Mouse (Mus musculus) left cerebral cortex, postnatal 36 days (tissue): ENCODE measurements around the gene Fam117a. TPM values are rescaled to one million over a fixed set of nuclear protein-coding genes. Genes with fewer than 3 reads are reported as not detected.
"Not testable (repeated sequence)": the region's sequence is repeated elsewhere in the genome, so short reads cannot be mapped to it uniquely, and the experiment has no call there.

Experiments used
- DNase-seq, 2 experiments: peaks; one replicate each; pipeline ENCODE4 v3.0.0; 2021 to 2022; ENCODE audit warnings: low spot score in 2 of 2, mixed read lengths in 1 of 2
- intact Hi-C: fragments of 180-260 bp; cut with DNase I; formaldehyde crosslinking; loops from one replicate; pipeline ENCODE4 v1.15.1; 2025
- total RNA-seq, 2 experiments: library from RNA; stranded (reverse); gene quantifications; 2 replicates each; pipeline ENCODE4 v1.2.3; 2021

The Fam117a gene
- total RNA-seq, 2 experiments from 2014 or later: 3.1 to 5.9 TPM

DNA sequence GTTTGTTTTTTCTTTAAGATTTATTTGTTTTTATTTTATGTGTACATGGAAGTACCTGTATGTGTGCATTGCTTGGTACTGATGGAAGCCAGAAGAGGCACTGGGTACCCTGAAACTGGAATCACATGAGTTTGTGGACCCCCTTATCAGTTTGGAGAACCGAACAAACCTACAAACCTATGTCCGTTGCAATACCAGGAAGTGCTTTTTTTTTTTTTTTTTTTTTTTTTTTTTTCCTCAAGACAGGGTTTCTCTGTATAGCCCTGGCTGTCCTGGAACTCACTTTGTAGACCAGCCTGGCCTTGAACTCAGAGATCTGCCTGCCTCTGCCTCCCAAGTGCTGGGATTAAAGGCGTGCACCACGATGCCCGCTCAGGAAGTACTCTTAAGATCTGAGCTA is 69.6 kb downstream of the Fam117a start:
- intact Hi-C loops, DNase-seq: not testable (repeated sequence)

GRCm38 (mm10) chr11:95409450-95410112 is 72.8 kb downstream of the Fam117a start:
- DNase-seq: no peak
- intact Hi-C loops: no loop called here

- intact Hi-C loops: no loop called here
- no peak for DNase-seq
Measured at GRCm38 (mm10) chr11:95411453-95412013, 74.7 kb downstream of the Fam117a start.

GRCm38 (mm10) chr11:95412615-95413014 is 75.8 kb downstream of the Fam117a start:
- intact Hi-C loops: no loop called here
- no peak for DNase-seq

DNA sequence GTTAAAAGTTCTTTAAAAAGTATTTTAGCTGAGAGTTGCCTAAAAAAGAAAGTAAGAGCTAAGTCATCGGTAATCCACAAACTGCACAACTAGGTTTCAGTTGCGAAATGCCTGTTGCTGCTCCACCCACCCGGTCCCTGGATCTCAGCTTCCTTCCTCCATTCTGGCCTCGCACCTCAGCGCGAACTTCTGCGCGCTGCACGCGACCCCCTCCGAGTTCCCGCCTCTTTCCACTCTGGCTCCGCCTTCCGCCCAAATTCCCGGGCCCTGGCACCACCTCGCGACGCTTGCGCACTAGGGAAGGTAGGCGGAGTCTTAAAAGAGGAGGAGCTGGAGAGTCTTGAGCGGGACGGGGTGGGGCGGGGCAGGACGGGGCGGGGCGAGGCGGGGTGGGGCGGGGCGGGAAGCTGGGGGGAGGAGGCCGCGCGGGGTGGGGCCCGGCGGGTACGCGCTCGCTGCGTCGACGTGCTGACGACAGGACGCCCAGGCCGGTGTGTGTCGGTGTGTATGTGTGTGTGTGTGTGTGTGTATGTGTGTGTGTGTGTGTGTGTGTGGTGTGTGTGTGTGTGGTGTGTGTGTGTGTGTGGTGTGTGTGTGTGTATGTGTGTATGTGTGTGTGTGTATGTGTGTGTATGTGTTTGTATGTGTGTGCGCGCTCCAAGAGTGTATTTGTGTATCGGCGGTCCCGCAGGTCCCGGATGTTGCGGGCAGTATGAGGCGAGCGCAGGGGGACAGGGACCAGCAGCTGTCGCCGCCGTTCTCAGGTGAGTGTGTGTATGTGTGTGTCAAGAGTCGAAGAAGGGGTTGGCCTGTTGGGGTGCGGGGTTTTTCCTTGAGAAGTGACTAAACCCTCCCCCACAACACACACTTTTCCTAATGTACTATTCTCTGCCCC is 77.1 kb downstream of the Fam117a start, which contains the start of gene Spop:
TSS of gene Spop (plus strand) at position 440 of the 895 bp plus-strand sequence.
- DNase-seq: peak; percentile 81 to 86
- intact Hi-C loops: no loop called here

DNA sequence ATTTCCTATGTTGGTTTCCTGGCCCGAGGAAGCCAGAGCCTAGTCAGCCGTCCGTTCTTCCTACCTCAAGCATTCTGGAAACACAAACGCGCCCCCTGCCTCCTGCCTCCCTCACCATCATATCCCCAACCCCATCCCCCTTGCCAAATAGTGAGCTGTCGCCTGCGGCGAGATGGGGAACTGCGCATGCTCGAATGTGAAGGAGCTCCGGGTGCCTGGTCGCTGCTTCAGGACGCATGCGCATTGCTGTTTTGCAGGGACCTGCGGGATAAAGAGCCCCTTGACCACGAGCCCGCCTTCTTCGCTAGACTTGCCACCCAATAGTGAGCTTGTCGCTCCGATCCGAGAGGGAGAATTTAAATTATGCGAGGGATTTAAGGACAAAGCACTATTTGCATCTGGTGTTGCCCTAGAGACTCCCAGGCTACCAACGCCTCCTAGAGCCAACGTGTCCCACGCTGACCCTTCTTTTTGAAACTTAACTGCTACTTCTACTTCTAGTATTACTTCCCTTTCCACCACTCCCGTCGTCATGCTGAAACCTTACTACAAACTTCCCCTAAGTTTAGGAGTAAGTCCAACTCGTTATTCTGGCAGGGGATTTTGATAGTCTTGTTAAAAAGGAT is 77.8 kb downstream of the Fam117a start:
- peak; percentile 94 for DNase-seq
- intact Hi-C loops: no loop called here

DNA sequence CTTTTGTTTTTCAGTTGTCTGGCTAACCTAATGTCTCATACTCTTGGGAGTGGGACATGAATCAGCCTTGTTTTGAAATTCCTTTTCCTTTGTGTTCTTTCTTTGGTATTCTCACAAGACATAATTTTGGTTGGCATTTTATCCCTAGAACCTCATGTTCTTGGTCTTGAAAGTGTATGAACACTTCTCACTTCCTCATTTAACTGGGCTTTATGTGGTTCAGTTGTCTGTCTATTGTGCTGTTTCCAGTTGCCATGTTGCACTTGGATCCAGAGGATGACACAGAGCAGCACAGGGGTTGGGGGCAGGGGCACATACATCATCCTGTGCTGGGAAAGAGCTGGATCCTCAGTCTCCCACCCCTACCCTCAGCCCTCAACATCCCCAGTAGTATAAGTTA is 79.1 kb downstream of the Fam117a start:
- intact Hi-C loops: no loop called here
- DNase-seq: no peak

- intact Hi-C loops: no loop called here
- no peak for DNase-seq
Measured at GRCm38 (mm10) chr11:95417341-95417740, 80.5 kb downstream of the Fam117a start.

GRCm38 (mm10) chr11:95420880-95421435 is 84.1 kb downstream of the Fam117a start:
- intact Hi-C loops: no loop called here

GRCm38 (mm10) chr11:95423505-95423904 is 86.7 kb downstream of the Fam117a start:
- intact Hi-C loops: no loop called here
- no peak for DNase-seq

More at GRCm38 (mm10) chr11:95420880-95421435, 84.1 kb downstream of the Fam117a start:
- DNase-seq: no peak

GRCm38 (mm10) chr11:95431344-95431743 is 94.5 kb downstream of the Fam117a start:
- intact Hi-C loops: no loop called here
- DNase-seq: no peak

Other genes starting within 250 kb of the Fam117a start
- gene Dlx3, start 216.9 kb upstream of the Fam117a start, total RNA-seq: not detected
- gene Dlx4, start 190.8 kb upstream of the Fam117a start, total RNA-seq: not detected
- gene Tac4, start 75.5 kb upstream of the Fam117a start, total RNA-seq: not detected
- 10 to 100 TPM; 69.3 to 74.3 TPM for gene Kat7, start 26.8 kb upstream of the Fam117a start, total RNA-seq
- gene Slc35b1, start 47.7 kb downstream of the Fam117a start, total RNA-seq: 10 to 100 TPM; 64.1 to 66.7 TPM
- gene Spop, start 77.1 kb downstream of the Fam117a start, total RNA-seq: 100 to 1,000 TPM; 173 to 187 TPM
- 10 to 100 TPM; 29.0 to 40.6 TPM for gene Nxph3, start 177.6 kb downstream of the Fam117a start, total RNA-seq